ENCODE assay signal across 15 mouse cellular contexts in the genomic region with DNA sequence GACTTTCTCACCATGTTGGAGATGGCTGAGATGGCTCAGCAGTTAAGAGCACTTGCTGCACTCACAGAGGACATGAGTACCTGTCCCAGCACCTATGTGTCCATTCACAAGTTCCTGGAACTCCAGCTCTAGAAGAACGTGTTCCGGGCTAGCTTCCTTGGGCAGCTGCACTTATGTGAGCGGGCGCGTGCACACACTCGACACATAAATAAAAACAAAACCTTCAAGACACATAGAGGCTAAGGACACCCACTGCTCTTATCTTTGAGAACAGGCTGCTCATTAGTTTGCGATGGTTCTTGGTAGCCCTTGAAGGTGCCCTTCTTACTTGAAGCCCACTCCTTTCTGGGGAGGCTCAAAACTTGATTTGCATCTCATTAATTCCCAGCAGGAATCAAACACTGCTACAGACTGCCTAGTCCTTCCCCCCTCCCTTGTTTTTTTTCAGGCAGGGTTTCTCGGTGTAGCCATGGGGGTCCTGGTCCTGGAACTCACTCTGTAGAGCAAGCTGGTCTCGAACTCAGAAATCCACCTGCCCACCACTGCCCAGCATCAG. TPM values are rescaled to one million over a fixed set of nuclear protein-coding genes. Genes with fewer than 3 reads are reported as not detected.
DNase-seq lines count a peak whose midpoint lies in the region; ATAC-seq and TF ChIP-seq lines count a peak whose summit lies in the region.
"Had no signal": no experiment of that assay in that cellular context is flagged by ENCODE, and none has a peak within 500 bp of the region (broad histone marks: within the 10 kb centered on the region; RNA-seq: fewer than 3 reads in every experiment).

No protein-coding gene starts in this region.

- H3K79me2 ChIP-seq in CH12.LX (replicated peaks; ENCODE audit: control insufficient read depth, extremely low read depth, insufficient read depth, poor library complexity, severe bottlenecking) = peaks cover 45% of the 10 kb centered on the region

- no peak for ATAC-seq in forebrain, embryonic 11.5 days (replicated peaks; ENCODE audit: low FRiP score)
- ATAC-seq in forebrain, embryonic 12.5 days (ENCODE audit: low FRiP score) = no peak
- ATAC-seq in hindbrain, embryonic 16.5 days = no peak
- no peak for ATAC-seq in hindbrain, embryonic 14.5 days (ENCODE audit: low FRiP score)

- no peaks in the 10 kb centered on the region for H3K9me3 ChIP-seq in forebrain, embryonic 11.5 days (ENCODE audit: control insufficient read depth, low read length)
- no peaks in the 10 kb centered on the region for H3K9me3 ChIP-seq in forebrain, embryonic 12.5 days
- H3K9me3 ChIP-seq in hindbrain, embryonic 16.5 days (ENCODE audit: control insufficient read depth, low read length) = no peaks in the 10 kb centered on the region
- H3K9me3 ChIP-seq in hindbrain, embryonic 14.5 days (ENCODE audit: control insufficient read depth, low read length) = no peaks in the 10 kb centered on the region
- H3K9me3 ChIP-seq in CH12.LX (replicated peaks; ENCODE audit: low read length) (peaks cover 4% of the 10 kb centered on the region), ES-E14 (ENCODE audit: control insufficient read depth, insufficient read depth, low read depth, low read length) (no peaks in the 10 kb centered on the region)
- H3K9me3 ChIP-seq: embryonic facial prominence, embryonic 15.5 days; hindbrain, embryonic 13.5 days had no signal

- TF ChIP-seq CTCF in CH12.LX (conservative IDR thresholded peaks at IDR 0.05 in 1 of 2, IDR thresholded peaks at IDR 0.05 in 1 of 2; ENCODE audit: low read depth in 2 of 2, low read length in 2 of 2) = no peak

- in situ Hi-C loops in CH12.LX (cut with MboI; ENCODE audit: low pct_ligation_motif_present, low pct_unique_long_range_greater_than_20kb, low sequenced_read_pairs) = no loop called here
- in situ Hi-C loops in ES-E14 (cut with MboI; ENCODE audit: low sequenced_read_pairs in 2 of 2, unreplicated experiment in 2 of 2) = no loop called here

- H3K4me3 ChIP-seq in forebrain, embryonic 11.5 days (ENCODE audit: low read depth, low read length) = no peak overlapping the region
- H3K4me3 ChIP-seq in forebrain, embryonic 12.5 days (replicated peaks) = no peak overlapping the region
- H3K4me3 ChIP-seq in hindbrain, embryonic 16.5 days (ENCODE audit: low read length) = no peak overlapping the region
- no peak overlapping the region for H3K4me3 ChIP-seq in hindbrain, embryonic 14.5 days (replicated peaks; ENCODE audit: low read length)
- H3K4me3 ChIP-seq in CH12.LX (replicated peaks in 1 of 3; ENCODE audit: low read depth in 2 of 3, low read length in 2 of 3, poor library complexity in 1 of 3) = no peak overlapping the region
- peak overlapping the region in 1 of 2 experiments; percentile 7; a peak in 1 of 4 replicates for H3K4me3 ChIP-seq in ES-E14 (ENCODE audit: insufficient read depth in 1 of 2, low read depth in 1 of 2, low read length in 2 of 2, poor library complexity in 1 of 2, severe bottlenecking in 1 of 2)
- H3K4me3 ChIP-seq: embryonic facial prominence, embryonic 15.5 days; hindbrain, embryonic 13.5 days; midbrain, embryonic 12.5 days had no signal

- WGBS in forebrain, embryonic 11.5 days = 69% methylated on average over 9 of the region's 9 CpGs
- 66% methylated on average over 9 of the region's 9 CpGs for WGBS in forebrain, embryonic 12.5 days
- WGBS in hindbrain, embryonic 16.5 days = 67% methylated on average over 9 of the region's 9 CpGs
- 68% methylated on average over 9 of the region's 9 CpGs for WGBS in hindbrain, embryonic 14.5 days

- no peak overlapping the region for H3K4me2 ChIP-seq in forebrain, embryonic 11.5 days (ENCODE audit: low read depth, low read length, severe bottlenecking)
- no peak overlapping the region for H3K4me2 ChIP-seq in forebrain, embryonic 12.5 days
- no peak overlapping the region for H3K4me2 ChIP-seq in hindbrain, embryonic 16.5 days (ENCODE audit: low read length)
- no peak overlapping the region for H3K4me2 ChIP-seq in hindbrain, embryonic 14.5 days (replicated peaks)
- peak overlapping the region; percentile 54 for H3K4me2 ChIP-seq in CH12.LX (ENCODE audit: insufficient read depth, low read depth, poor library complexity, severe bottlenecking)
- H3K4me2 ChIP-seq: embryonic facial prominence, embryonic 15.5 days had no signal

- DNase-seq in forebrain, embryonic 11.5 days (ENCODE audit: low spot score) = no peak
- DNase-seq in hindbrain, embryonic 14.5 days (ENCODE audit: low spot score) = no peak
- DNase-seq in CH12.LX (ENCODE audit: extremely low read depth) = no peak
- DNase-seq in ES-E14 (ENCODE audit: low read depth, low spot score) = no peak
- no peak for DNase-seq in thymus, postnatal 14 days
- DNase-seq: adrenal gland, adult 8-10 months; liver; right cerebral cortex, postnatal 14 days had no signal

- H3K36me3 ChIP-seq in forebrain, embryonic 11.5 days (ENCODE audit: control insufficient read depth, insufficient read depth, low read length) = no peaks in the 10 kb centered on the region
- H3K36me3 ChIP-seq in forebrain, embryonic 12.5 days (replicated peaks) = no peaks in the 10 kb centered on the region
- H3K36me3 ChIP-seq in hindbrain, embryonic 16.5 days (ENCODE audit: control insufficient read depth, insufficient read depth, low read length) = no peaks in the 10 kb centered on the region
- H3K36me3 ChIP-seq in hindbrain, embryonic 14.5 days (replicated peaks; ENCODE audit: control insufficient read depth, insufficient read depth) = no peaks in the 10 kb centered on the region
- H3K36me3 ChIP-seq in CH12.LX (replicated peaks in 1 of 2; ENCODE audit: control insufficient read depth in 1 of 2, insufficient read depth in 1 of 2, low read length in 1 of 2) = peaks cover 3 to 5% of the 10 kb centered on the region in 2 experiments
- no peaks in the 10 kb centered on the region for H3K36me3 ChIP-seq in ES-E14 (ENCODE audit: control insufficient read depth, insufficient read depth, low read length, poor library complexity, severe bottlenecking)
- H3K36me3 ChIP-seq: embryonic facial prominence, embryonic 15.5 days; hindbrain, embryonic 13.5 days; midbrain, embryonic 12.5 days had no signal

- peaks cover 7% of the 10 kb centered on the region for H3K4me1 ChIP-seq in forebrain, embryonic 11.5 days (replicated peaks; ENCODE audit: control insufficient read depth, insufficient read depth, low read length)
- H3K4me1 ChIP-seq in forebrain, embryonic 12.5 days = peaks cover 16% of the 10 kb centered on the region
- H3K4me1 ChIP-seq in hindbrain, embryonic 16.5 days (ENCODE audit: control insufficient read depth, insufficient read depth, low read depth, low read length) = peaks cover 7% of the 10 kb centered on the region
- H3K4me1 ChIP-seq in hindbrain, embryonic 14.5 days (replicated peaks; ENCODE audit: control insufficient read depth, insufficient read depth, low read length) = peaks cover 11% of the 10 kb centered on the region; the same call in 1 of the 2 replicates
- peaks cover 5 to 9% of the 10 kb centered on the region in 2 experiments for H3K4me1 ChIP-seq in CH12.LX (ENCODE audit: control insufficient read depth in 1 of 2, insufficient read depth in 2 of 2)
- H3K4me1 ChIP-seq in ES-E14 (ENCODE audit: control insufficient read depth in 2 of 2, insufficient read depth in 2 of 2, low read length in 2 of 2, poor library complexity in 1 of 2) = peaks cover 3 to 4% of the 10 kb centered on the region in 2 experiments; a peak in 3 of 4 replicates

- TF ChIP-seq EP300 in CH12.LX (IDR thresholded peaks at IDR 0.05; ENCODE audit: low read length) = no peak

- dilution Hi-C loops in CH12.LX (cut with MboI; ENCODE audit: extremely low pct_ligation_motif_present, extremely low pct_unique_long_range_greater_than_20kb, low sequenced_read_pairs) = no loop called here

- H3K27ac ChIP-seq in forebrain, embryonic 11.5 days (ENCODE audit: low read depth, low read length) = no peak overlapping the region
- no peak overlapping the region for H3K27ac ChIP-seq in forebrain, embryonic 12.5 days
- H3K27ac ChIP-seq in hindbrain, embryonic 16.5 days (ENCODE audit: low read depth, low read length) = no peak overlapping the region
- no peak overlapping the region for H3K27ac ChIP-seq in hindbrain, embryonic 14.5 days
- H3K27ac ChIP-seq in CH12.LX (ENCODE audit: insufficient read depth, low read depth) = no peak overlapping the region
- H3K27ac ChIP-seq in ES-E14 (ENCODE audit: insufficient read depth, low read depth, low read length, poor library complexity, severe bottlenecking) = peak overlapping the region; percentile 54; the same call in 1 of the 2 replicates
- H3K27ac ChIP-seq: embryonic facial prominence, embryonic 15.5 days; hindbrain, embryonic 13.5 days; midbrain, embryonic 12.5 days had no signal

- no peaks in the 10 kb centered on the region for H3K27me3 ChIP-seq in forebrain, embryonic 11.5 days (ENCODE audit: control insufficient read depth, insufficient read depth, low read length)
- no peaks in the 10 kb centered on the region for H3K27me3 ChIP-seq in forebrain, embryonic 12.5 days
- no peaks in the 10 kb centered on the region for H3K27me3 ChIP-seq in hindbrain, embryonic 16.5 days (replicated peaks; ENCODE audit: control insufficient read depth, insufficient read depth, low read length)
- H3K27me3 ChIP-seq in hindbrain, embryonic 14.5 days (ENCODE audit: control insufficient read depth, insufficient read depth, low read length) = no peaks in the 10 kb centered on the region
- H3K27me3 ChIP-seq in CH12.LX (replicated peaks) = no peaks in the 10 kb centered on the region
- H3K27me3 ChIP-seq: embryonic facial prominence, embryonic 15.5 days; hindbrain, embryonic 13.5 days; midbrain, embryonic 12.5 days had no signal

- H3K9ac ChIP-seq in forebrain, embryonic 11.5 days (ENCODE audit: low read length) = peak overlapping the region; percentile 27; the same call in 1 of the 2 replicates
- H3K9ac ChIP-seq in forebrain, embryonic 12.5 days = no peak overlapping the region
- peak overlapping the region; percentile 9; the same call in 1 of the 2 replicates for H3K9ac ChIP-seq in hindbrain, embryonic 16.5 days (ENCODE audit: low read depth, low read length)
- no peak overlapping the region for H3K9ac ChIP-seq in hindbrain, embryonic 14.5 days
- H3K9ac ChIP-seq in CH12.LX (ENCODE audit: insufficient read depth, low read depth) (no peak overlapping the region), ES-E14 (ENCODE audit: insufficient read depth, low read depth, low read length, poor library complexity, severe bottlenecking) (no peak overlapping the region)
- H3K9ac ChIP-seq: embryonic facial prominence, embryonic 15.5 days; hindbrain, embryonic 13.5 days; midbrain, embryonic 12.5 days had no signal

- TF ChIP-seq POLR2A in CH12.LX (IDR thresholded peaks at IDR 0.05; ENCODE audit: low read depth, low read length) = no peak

- no peak for TF ChIP-seq RAD21 in CH12.LX (IDR thresholded peaks at IDR 0.05; ENCODE audit: low read depth, low read length)

RNA-seq across cellular contexts. Expression of gene Anp32a, which starts 2.4 kb away (rescaled TPM):
- 145 and 184 TPM in 2 replicates for polyA plus RNA-seq in forebrain, embryonic 11.5 days (2014; fragmentation: Nextera tagmentation; extraction: Ambion mirVana)
- 203 and 223 TPM in 2 replicates for polyA plus RNA-seq in forebrain, embryonic 12.5 days (2016; fragmentation: Nextera tagmentation; extraction: Ambion mirVana)
- 115 and 156 TPM in 2 replicates for polyA plus RNA-seq in hindbrain, embryonic 16.5 days (2015; fragmentation: Nextera tagmentation; extraction: Ambion mirVana)
- 73.0 and 85.4 TPM in 2 replicates for polyA plus RNA-seq in hindbrain, embryonic 14.5 days (2014; fragmentation: Nextera tagmentation; extraction: Ambion mirVana)
- total RNA-seq in CH12.LX (2012; rRNA removed) (585 and 608 TPM in 2 replicates), CH12.LX (2014; rRNA removed) (809 and 869 TPM in 2 replicates), ES-E14 (2012; rRNA removed) (93.5 and 96.0 TPM in 2 replicates)
- 1,207 and 1,391 TPM in 2 replicates for polyA plus RNA-seq in CH12.LX (2012; ENCODE audit: insufficient read length, low read depth)

RNA-seq across cellular contexts. Expression of gene Spesp1, which starts 56.7 kb away (rescaled TPM):
- polyA plus RNA-seq in forebrain, embryonic 11.5 days (2014; fragmentation: Nextera tagmentation; extraction: Ambion mirVana) = not detected in 2 replicates
- not detected in 2 replicates for polyA plus RNA-seq in forebrain, embryonic 12.5 days (2016; fragmentation: Nextera tagmentation; extraction: Ambion mirVana)
- not detected in 2 replicates for polyA plus RNA-seq in hindbrain, embryonic 16.5 days (2015; fragmentation: Nextera tagmentation; extraction: Ambion mirVana)
- polyA plus RNA-seq in hindbrain, embryonic 14.5 days (2014; fragmentation: Nextera tagmentation; extraction: Ambion mirVana) = not detected in 2 replicates
- total RNA-seq in CH12.LX (2012; rRNA removed) (not detected in 2 replicates), CH12.LX (2014; rRNA removed) (not detected in 2 replicates), ES-E14 (2012; rRNA removed) (2.1 and 2.5 TPM in 2 replicates)
- polyA plus RNA-seq in CH12.LX (2012; ENCODE audit: insufficient read length, low read depth) = not detected in 2 replicates
- total RNA-seq: adrenal gland, adult 8-10 months; left cerebral cortex, postnatal 10 days had no signal
- polyA plus RNA-seq: embryonic facial prominence, embryonic 15.5 days; hindbrain, embryonic 13.5 days; kidney, embryonic 14.5 days; midbrain, embryonic 12.5 days had no signal

Comparison
In these comparisons a context has a peak if more than half of its experiments do, and no peak if none do; other contexts are left out.
1. H3K9ac ChIP-seq: peak in forebrain, embryonic 11.5 days (single experiment) and hindbrain, embryonic 16.5 days (single experiment); none in forebrain, embryonic 12.5 days (single experiment), hindbrain, embryonic 14.5 days (single experiment), CH12.LX (single experiment) and ES-E14 (single experiment).